Mouse (Mus musculus) kidney, adult 2 months (tissue): Measurements from ENCODE around the gene BC004004.

Experiments
- CTCF ChIP-seq: fragments of 200-500 bp; conservative IDR thresholded peaks from 2 replicates; pipeline ENCODE4 v1.5.1; 2011; ENCODE audit warnings: low read depth, mild to moderate bottlenecking, control low read depth, low read length, moderate library complexity, mixed read lengths; ENCODE audit not compliant: insufficient read depth, insufficient read length
- POLR2A ChIP-seq: fragments of 200-500 bp; IDR thresholded peaks from one replicate; pipeline ENCODE4 v1.6.1; 2011; ENCODE audit warnings: low read depth, low read length, control low read depth

DNA sequence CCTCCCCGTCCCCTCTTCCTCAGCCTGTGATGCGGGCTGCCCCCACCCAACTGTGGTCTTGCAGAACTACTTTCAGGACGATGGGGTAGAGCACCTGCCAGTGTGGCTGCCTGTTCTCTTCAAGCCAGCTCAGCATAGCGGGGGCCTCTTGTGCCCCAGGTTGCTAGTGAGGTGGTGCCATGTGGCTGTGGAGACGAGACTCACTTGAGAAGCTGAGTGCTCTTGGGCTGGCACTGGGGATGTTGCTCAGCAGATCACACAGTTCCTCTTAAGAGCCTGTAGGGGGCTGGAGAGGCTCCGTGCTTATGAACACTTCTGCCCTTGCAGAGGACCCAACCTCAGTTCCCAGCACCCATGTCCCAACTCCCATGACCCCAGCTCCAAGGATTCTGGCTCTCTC is 29.2 kb downstream of the BC004004 start:
- TF ChIP-seq POLR2A (no peak), CTCF (no peak)
